Comparison of ENCODE assay signal across 20 mouse cellular contexts in genomic region chr7:145264202-145264601, GRCm38 (mm10). TPM values are rescaled to one million over a fixed set of nuclear protein-coding genes. Genes with fewer than 3 reads are reported as not detected.
DNase-seq lines count a peak whose midpoint lies in the region; ATAC-seq and TF ChIP-seq lines count a peak whose summit lies in the region.
"Had no signal": no experiment of that assay in that cellular context is flagged by ENCODE, and none has a peak within 500 bp of the region (broad histone marks: within the 10 kb centered on the region; RNA-seq: fewer than 3 reads in every experiment).

No protein-coding gene starts in this region.

- WGBS in heart, embryonic 13.5 days: 58% methylated on average over 9 of the region's 9 CpGs
- 65% methylated on average over 9 of the region's 9 CpGs for WGBS in liver, postnatal 0 days (ENCODE audit: insufficient replicate concordance)
- WGBS in liver, embryonic 12.5 days (ENCODE audit: insufficient replicate concordance): 56% methylated on average over 9 of the region's 9 CpGs

- 0 out of 2 replicates have a peak overlapping the region, but pooled peaks have one; percentile 3 for H3K27ac ChIP-seq in heart, embryonic 13.5 days (replicated peaks)
- H3K27ac ChIP-seq in liver, postnatal 0 days (ENCODE audit: low read depth): peak overlapping the region; percentile 22; the same call in 1 of the 2 replicates
- no peak overlapping the region for H3K27ac ChIP-seq in liver, embryonic 12.5 days
- H3K27ac ChIP-seq: forebrain, embryonic 15.5 days; heart, adult 2 months; hindbrain, embryonic 13.5 days; hindbrain, postnatal 0 days had no signal

- H3K27me3 ChIP-seq in heart, embryonic 13.5 days (replicated peaks): no peaks in the 10 kb centered on the region
- no peaks in the 10 kb centered on the region for H3K27me3 ChIP-seq in liver, postnatal 0 days (ENCODE audit: insufficient read depth, low read length)
- no peaks in the 10 kb centered on the region for H3K27me3 ChIP-seq in liver, embryonic 12.5 days (replicated peaks)
- no peaks in the 10 kb centered on the region for H3K27me3 ChIP-seq in megakaryocyte, embryonic 14.5 days (replicated peaks)
- H3K27me3 ChIP-seq: forebrain, embryonic 15.5 days; hindbrain, embryonic 13.5 days had no signal

- H3K9ac ChIP-seq in heart, embryonic 13.5 days: no peak overlapping the region
- no peak overlapping the region for H3K9ac ChIP-seq in liver, postnatal 0 days (replicated peaks)
- H3K9ac ChIP-seq in liver, embryonic 12.5 days: no peak overlapping the region
- H3K9ac ChIP-seq: forebrain, embryonic 15.5 days; hindbrain, embryonic 13.5 days had no signal

- H3K4me3 ChIP-seq in heart, embryonic 13.5 days: no peak overlapping the region
- H3K4me3 ChIP-seq in liver, postnatal 0 days (ENCODE audit: low read depth, low read length): no peak overlapping the region
- no peak overlapping the region for H3K4me3 ChIP-seq in liver, embryonic 12.5 days
- peak overlapping the region; percentile 51 for H3K4me3 ChIP-seq in megakaryocyte, embryonic 14.5 days (replicated peaks)
- H3K4me3 ChIP-seq: forebrain, embryonic 15.5 days; heart, adult 2 months; hindbrain, embryonic 13.5 days had no signal

- H3K4me2 ChIP-seq in heart, embryonic 13.5 days: no peak overlapping the region
- no peak overlapping the region for H3K4me2 ChIP-seq in liver, postnatal 0 days (ENCODE audit: low read depth, low read length)
- H3K4me2 ChIP-seq in liver, embryonic 12.5 days: no peak overlapping the region
- H3K4me2 ChIP-seq: forebrain, embryonic 15.5 days; hindbrain, embryonic 13.5 days had no signal

- peaks cover 67% of the 10 kb centered on the region for H3K36me3 ChIP-seq in heart, embryonic 13.5 days
- H3K36me3 ChIP-seq in liver, postnatal 0 days (replicated peaks; ENCODE audit: insufficient read depth, low read length): peaks cover 14% of the 10 kb centered on the region; the same call in 1 of the 2 replicates
- H3K36me3 ChIP-seq in liver, embryonic 12.5 days: peaks cover 28% of the 10 kb centered on the region
- peaks cover 98% of the 10 kb centered on the region for H3K36me3 ChIP-seq in megakaryocyte, embryonic 14.5 days (replicated peaks; ENCODE audit: low read length)
- H3K36me3 ChIP-seq: forebrain, embryonic 15.5 days had no signal

- no peaks in the 10 kb centered on the region for H3K9me3 ChIP-seq in heart, embryonic 13.5 days
- no peaks in the 10 kb centered on the region for H3K9me3 ChIP-seq in liver, postnatal 0 days (ENCODE audit: low read length)
- no peaks in the 10 kb centered on the region for H3K9me3 ChIP-seq in liver, embryonic 12.5 days (replicated peaks)
- no peaks in the 10 kb centered on the region for H3K9me3 ChIP-seq in megakaryocyte, embryonic 14.5 days
- H3K9me3 ChIP-seq: forebrain, embryonic 15.5 days; hindbrain, embryonic 13.5 days had no signal

- no peak for TF ChIP-seq EP300 in liver, postnatal 0 days (IDR thresholded peaks at IDR 0.05; ENCODE audit: low read depth)

- no peak for TF ChIP-seq CTCF in liver, postnatal 0 days (IDR thresholded peaks at IDR 0.05; ENCODE audit: low read depth)

- DNase-seq in heart, adult 9 months (ENCODE audit: low spot score in 2 of 2): no peak
- no peak for DNase-seq in liver, postnatal 0 days
- no peak for DNase-seq in frontal cortex, postnatal 14 days (ENCODE audit: low spot score in 2 of 2)
- no peak for DNase-seq in urinary bladder, adult 2 months (ENCODE audit: low spot score)
- DNase-seq: adrenal gland, postnatal 10 days; cerebellum, adult 18-20 months; cerebellum, adult 9-11 months; gastrocnemius, postnatal 10 days; heart, adult 2 months had no signal

- H3K4me1 ChIP-seq in heart, embryonic 13.5 days: peaks cover 19% of the 10 kb centered on the region
- no peaks in the 10 kb centered on the region; the same call in 1 of the 2 replicates for H3K4me1 ChIP-seq in liver, postnatal 0 days (ENCODE audit: insufficient read depth)
- no peaks in the 10 kb centered on the region for H3K4me1 ChIP-seq in liver, embryonic 12.5 days
- peaks cover 28% of the 10 kb centered on the region for H3K4me1 ChIP-seq in megakaryocyte, embryonic 14.5 days
- H3K4me1 ChIP-seq: forebrain, embryonic 15.5 days; hindbrain, embryonic 13.5 days had no signal

- no peak for ATAC-seq in heart, embryonic 13.5 days (ENCODE audit: extremely low read depth, insufficient number of reproducible peaks, low FRiP score, low TSS enrichment)
- ATAC-seq in liver, postnatal 0 days: peak; percentile 19; the same call in 1 of the 2 replicates
- no peak for ATAC-seq in liver, embryonic 12.5 days
- ATAC-seq: forebrain, embryonic 15.5 days; hindbrain, postnatal 0 days had no signal

RNA-seq across cellular contexts. Expression of gene Tpcn2, which starts 19.6 kb away (rescaled TPM):
- polyA plus RNA-seq in heart, embryonic 13.5 days (2015; fragmentation: Nextera tagmentation; extraction: Ambion mirVana): 4.4 and 5.7 TPM in 2 replicates
- polyA plus RNA-seq in liver, postnatal 0 days (2015; fragmentation: Nextera tagmentation; extraction: Ambion mirVana): 2.2 and 2.3 TPM in 2 replicates
- polyA plus RNA-seq in liver, embryonic 12.5 days (2016; fragmentation: Nextera tagmentation; extraction: Ambion mirVana): 2.9 and 3.1 TPM in 2 replicates
- polyA plus RNA-seq in megakaryocyte, embryonic 14.5 days (2012; ENCODE audit: insufficient read depth, low replicate concordance): 3.9 TPM in 1 of 2 replicates, not detected in the other
- polyA plus RNA-seq in urinary bladder, adult 2 months (2012; rRNA removed): 28.4 and 32.4 TPM in 2 replicates

RNA-seq across cellular contexts. Expression of gene Mrgprf, which starts 36.4 kb away (rescaled TPM):
- 0.23 and 0.25 TPM in 2 replicates for polyA plus RNA-seq in heart, embryonic 13.5 days (2015; fragmentation: Nextera tagmentation; extraction: Ambion mirVana)
- polyA plus RNA-seq in liver, postnatal 0 days (2015; fragmentation: Nextera tagmentation; extraction: Ambion mirVana): 0.16 and 0.24 TPM in 2 replicates
- polyA plus RNA-seq in liver, embryonic 12.5 days (2016; fragmentation: Nextera tagmentation; extraction: Ambion mirVana): not detected in 2 replicates
- not detected in 2 replicates for polyA plus RNA-seq in megakaryocyte, embryonic 14.5 days (2012; ENCODE audit: insufficient read depth, low replicate concordance)
- 46.0 and 52.3 TPM in 2 replicates for polyA plus RNA-seq in urinary bladder, adult 2 months (2012; rRNA removed)

RNA-seq across cellular contexts. Expression of gene Mrgprd, which starts 50.4 kb away (rescaled TPM):
- polyA plus RNA-seq in heart, embryonic 13.5 days (2015; fragmentation: Nextera tagmentation; extraction: Ambion mirVana): not detected in 2 replicates
- not detected in 2 replicates for polyA plus RNA-seq in liver, postnatal 0 days (2015; fragmentation: Nextera tagmentation; extraction: Ambion mirVana)
- polyA plus RNA-seq in liver, embryonic 12.5 days (2016; fragmentation: Nextera tagmentation; extraction: Ambion mirVana): not detected in 2 replicates
- not detected in 2 replicates for polyA plus RNA-seq in megakaryocyte, embryonic 14.5 days (2012; ENCODE audit: insufficient read depth, low replicate concordance)
- not detected in 2 replicates for polyA plus RNA-seq in urinary bladder, adult 2 months (2012; rRNA removed)
- polyA plus RNA-seq: C2C12; embryonic facial prominence, embryonic 11.5 days; forebrain, embryonic 11.5 days; forebrain, embryonic 15.5 days; heart, adult 2 months; heart, embryonic 14.5 days; hindbrain, embryonic 13.5 days; hindbrain, postnatal 0 days; intestine, embryonic 14.5 days had no signal

RNA-seq across cellular contexts. Expression of gene 1810010D01Rik, which starts 56.3 kb away (rescaled TPM):
- polyA plus RNA-seq in heart, embryonic 13.5 days (2015; fragmentation: Nextera tagmentation; extraction: Ambion mirVana): 0.16 and 0.29 TPM in 2 replicates
- not detected in 2 replicates for polyA plus RNA-seq in liver, postnatal 0 days (2015; fragmentation: Nextera tagmentation; extraction: Ambion mirVana)
- 0.30 and 0.38 TPM in 2 replicates for polyA plus RNA-seq in liver, embryonic 12.5 days (2016; fragmentation: Nextera tagmentation; extraction: Ambion mirVana)
- 1.3 and 2.1 TPM in 2 replicates for polyA plus RNA-seq in megakaryocyte, embryonic 14.5 days (2012; ENCODE audit: insufficient read depth, low replicate concordance)
- 3.8 and 4.4 TPM in 2 replicates for polyA plus RNA-seq in urinary bladder, adult 2 months (2012; rRNA removed)
- polyA plus RNA-seq: C2C12; heart, embryonic 14.5 days; hindbrain, embryonic 13.5 days; hindbrain, postnatal 0 days had no signal

Comparison
In these comparisons a context has a peak if more than half of its experiments do, and no peak if none do; other contexts are left out.
1. RNA of gene Mrgprf, which starts 36.4 kb away (polyA plus RNA-seq): 46.0 to 52.3 TPM in urinary bladder, adult 2 months; 0.23 to 0.25 TPM in heart, embryonic 13.5 days, 0.16 to 0.24 TPM in liver, postnatal 0 days, not detected in liver, embryonic 12.5 days and not detected in megakaryocyte, embryonic 14.5 days; every median in the first group is over 10 times any median in the second.